Mouse (Mus musculus) liver, postnatal 0 days (tissue): ENCODE measurements around the gene Kalrn.

Experiments used
- CTCF ChIP-seq: sonication (generic); IDR thresholded peaks from 2 replicates; pipeline ENCODE4 v1.5.1; 2016; ENCODE audit warnings: antibody characterized with exemption, low read depth
- EP300 ChIP-seq: IDR thresholded peaks from 2 replicates; pipeline ENCODE4 v1.6.1; 2016; ENCODE audit warnings: antibody characterized with exemption, low read depth, mild to moderate bottlenecking

DNA sequence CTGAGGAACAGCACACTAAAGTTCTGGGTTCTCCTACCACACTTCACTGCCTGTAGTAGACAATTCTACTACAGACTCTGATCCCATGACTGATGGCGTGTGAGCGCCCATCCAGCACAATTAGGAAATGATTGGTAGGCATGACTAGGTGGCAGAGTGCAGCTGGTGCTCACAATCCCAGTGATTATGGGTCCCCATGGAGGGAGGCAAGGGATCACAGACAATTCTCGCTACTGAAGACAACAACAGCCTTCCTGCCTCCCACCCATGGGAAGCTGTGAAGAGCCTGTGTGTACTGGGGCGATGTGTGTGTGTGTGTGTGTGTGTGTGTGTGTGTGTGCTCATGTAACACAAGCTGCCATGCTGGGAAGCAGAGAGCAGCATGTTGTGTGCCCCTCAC, 190.3 kb downstream of the Kalrn start:
- TF ChIP-seq CTCF (no peak), EP300 (no peak)
